ENCODE assay signal across 8 mouse cellular contexts in the genomic region with DNA sequence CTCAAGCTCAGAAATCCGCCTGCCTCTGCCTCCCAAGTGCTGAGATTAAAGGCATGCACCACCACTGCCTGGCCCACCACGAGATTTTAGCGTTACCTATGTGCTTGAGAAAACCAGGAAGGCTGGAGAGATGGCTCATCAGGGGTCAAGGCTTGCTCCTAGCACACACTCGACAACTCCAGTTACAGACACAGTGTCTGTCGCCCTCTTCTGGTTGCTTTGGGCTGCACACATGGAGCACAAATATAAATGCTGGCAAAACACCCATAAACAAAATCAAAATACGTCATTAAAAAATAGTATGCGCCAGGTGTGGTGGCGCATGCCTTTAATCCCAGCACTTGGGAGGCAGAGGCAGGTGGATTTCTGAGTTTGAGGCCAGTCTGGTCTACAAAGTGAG. TPM values are rescaled to one million over a fixed set of nuclear protein-coding genes. Genes with fewer than 3 reads are reported as not detected.
DNase-seq lines count a peak whose midpoint lies in the region; ATAC-seq and TF ChIP-seq lines count a peak whose summit lies in the region.
"Not testable (repeated sequence)": the region's sequence is repeated elsewhere in the genome, so short reads cannot be mapped to it uniquely, and the experiment has no call there.
"Had no signal": no experiment of that assay in that cellular context is flagged by ENCODE, and none has a peak within 500 bp of the region (broad histone marks: within the 10 kb centered on the region; RNA-seq: fewer than 3 reads in every experiment).

No protein-coding gene starts in this region.

- not testable (repeated sequence) for DNase-seq in liver, postnatal 0 days; midbrain, postnatal 0 days (ENCODE audit: low spot score); thymus, adult 2 months

- not testable (repeated sequence) for H3K9me3 ChIP-seq in ES-Bruce4 (replicated peaks; ENCODE audit: control insufficient read depth, insufficient read depth, low read length, poor library complexity, severe bottlenecking); intestine, postnatal 0 days (ENCODE audit: control insufficient read depth); liver, postnatal 0 days (ENCODE audit: low read length); midbrain, postnatal 0 days (ENCODE audit: low read length)

- H3K4me1 ChIP-seq in ES-Bruce4 (ENCODE audit: control insufficient read depth, insufficient read depth, low read length); bone marrow, adult 2 months (ENCODE audit: control insufficient read depth, insufficient read depth, low read length); intestine, postnatal 0 days (replicated peaks; ENCODE audit: control insufficient read depth, insufficient read depth, low read length); liver, postnatal 0 days (ENCODE audit: insufficient read depth); midbrain, postnatal 0 days (ENCODE audit: insufficient read depth, low read length); thymus, adult 2 months (replicated peaks; ENCODE audit: control insufficient read depth, insufficient read depth, low read length): not testable (repeated sequence)

- H3K36me3 ChIP-seq in ES-Bruce4 (ENCODE audit: control insufficient read depth, insufficient read depth, low read length, poor library complexity, severe bottlenecking); midbrain, postnatal 0 days (ENCODE audit: insufficient read depth, low read length); thymus, adult 2 months (ENCODE audit: control insufficient read depth, insufficient read depth, low read length): not testable (repeated sequence)
- H3K36me3 ChIP-seq in intestine, postnatal 0 days (ENCODE audit: control insufficient read depth, insufficient read depth) = peaks cover 33% of the 10 kb centered on the region
- H3K36me3 ChIP-seq in liver, postnatal 0 days (replicated peaks; ENCODE audit: insufficient read depth, low read length) = peaks cover 12% of the 10 kb centered on the region; the same call in 1 of the 2 replicates

- TF ChIP-seq EP300 in ES-Bruce4 (IDR thresholded peaks at IDR 0.05; ENCODE audit: insufficient read depth, low read depth, low read length); liver, postnatal 0 days (IDR thresholded peaks at IDR 0.05; ENCODE audit: low read depth): not testable (repeated sequence)

- H3K9ac ChIP-seq in ES-Bruce4 (ENCODE audit: low read depth, poor library complexity, severe bottlenecking); intestine, postnatal 0 days (ENCODE audit: low read depth, low read length); liver, postnatal 0 days (replicated peaks); midbrain, postnatal 0 days (replicated peaks; ENCODE audit: low read length, poor library complexity, severe bottlenecking): not testable (repeated sequence)

- H3K27ac ChIP-seq in ES-Bruce4 (ENCODE audit: insufficient read depth, low read length); bone marrow, adult 2 months (ENCODE audit: control insufficient read depth, insufficient read depth, low read depth, low read length, poor library complexity); intestine, postnatal 0 days (ENCODE audit: low read depth, low read length); liver, postnatal 0 days (ENCODE audit: low read depth); midbrain, postnatal 0 days (ENCODE audit: low read depth, low read length); thymus, adult 2 months (ENCODE audit: control insufficient read depth, insufficient read depth, low read length): not testable (repeated sequence)

- WGBS in bone marrow, adult 2 months = 85% methylated on average over 8 of the region's 8 CpGs
- 87% methylated on average over 8 of the region's 8 CpGs for WGBS in intestine, postnatal 0 days
- WGBS in liver, postnatal 0 days (ENCODE audit: insufficient replicate concordance) = 81% methylated on average over 8 of the region's 8 CpGs
- 87% methylated on average over 8 of the region's 8 CpGs for WGBS in midbrain, postnatal 0 days
- 95% methylated on average over 8 of the region's 8 CpGs for WGBS in thymus, adult 2 months

- TF ChIP-seq CTCF in ES-Bruce4 (IDR thresholded peaks at IDR 0.05; ENCODE audit: low read depth, low read length) = peak; percentile 85
- TF ChIP-seq CTCF in bone marrow, adult 2 months (IDR thresholded peaks at IDR 0.05; ENCODE audit: control insufficient read depth, insufficient read depth, low read length) = peak; percentile 65
- TF ChIP-seq CTCF in intestine, postnatal 0 days (IDR thresholded peaks at IDR 0.05; ENCODE audit: low read depth) = peak; percentile 68
- peak; percentile 74 for TF ChIP-seq CTCF in liver, postnatal 0 days (IDR thresholded peaks at IDR 0.05; ENCODE audit: low read depth)
- TF ChIP-seq CTCF in midbrain, postnatal 0 days (IDR thresholded peaks at IDR 0.05) = peak; percentile 46
- TF ChIP-seq CTCF in thymus, adult 2 months (IDR thresholded peaks at IDR 0.05; ENCODE audit: borderline replicate concordance, control insufficient read depth, extremely low read depth, insufficient read depth, low read length, poor library complexity) = 0 out of 2 replicates have a peak, but pooled peaks have one; percentile 21

- not testable (repeated sequence) for H3K27me3 ChIP-seq in ES-Bruce4 (ENCODE audit: control insufficient read depth, insufficient read depth, low read length, poor library complexity, severe bottlenecking); intestine, postnatal 0 days (replicated peaks; ENCODE audit: control insufficient read depth, insufficient read depth, low read length); liver, postnatal 0 days (ENCODE audit: insufficient read depth, low read length); midbrain, postnatal 0 days (ENCODE audit: insufficient read depth, low read length); thymus, adult 2 months (ENCODE audit: control insufficient read depth, insufficient read depth, low read length)

- TF ChIP-seq POLR2A in ES-Bruce4 (IDR thresholded peaks at IDR 0.05; ENCODE audit: insufficient read depth, low read length); bone marrow, adult 2 months (IDR thresholded peaks at IDR 0.05; ENCODE audit: borderline replicate concordance, control insufficient read depth, low read depth, low read length); thymus, adult 2 months (IDR thresholded peaks at IDR 0.05; ENCODE audit: control insufficient read depth, extremely low read depth, insufficient read depth, low read length, poor library complexity): not testable (repeated sequence)

- H3K4me3 ChIP-seq in ES-Bruce4 (ENCODE audit: low read depth, low read length); bone marrow, adult 2 months (replicated peaks; ENCODE audit: control insufficient read depth, low read depth, low read length); intestine, postnatal 0 days (ENCODE audit: low read depth, low read length); liver, postnatal 0 days (ENCODE audit: low read depth, low read length); midbrain, postnatal 0 days (ENCODE audit: low read depth, low read length); thymus, adult 2 months (ENCODE audit: control insufficient read depth, insufficient read depth, low read length): not testable (repeated sequence)

- ATAC-seq in erythroblast, adult 5-6 weeks (replicated peaks; ENCODE audit: low FRiP score, poor library complexity, severe bottlenecking) = peak; percentile 67
- not testable (repeated sequence) for ATAC-seq in intestine, postnatal 0 days; liver, postnatal 0 days; midbrain, postnatal 0 days (ENCODE audit: low FRiP score)

- not testable (repeated sequence) for H3K4me2 ChIP-seq in intestine, postnatal 0 days (replicated peaks; ENCODE audit: low read depth); liver, postnatal 0 days (ENCODE audit: low read depth, low read length); midbrain, postnatal 0 days (ENCODE audit: low read depth, low read length, poor library complexity, severe bottlenecking)

RNA-seq across cellular contexts. Expression of a gene that starts 5.2 kb away (rescaled TPM):
- 18.3 and 22.6 TPM in 2 replicates for polyA plus RNA-seq in ES-Bruce4 (2011; ENCODE audit: insufficient read depth, insufficient read length, low read depth, missing spikeins)
- polyA plus RNA-seq in bone marrow, adult 2 months (2011; ENCODE audit: insufficient read depth, insufficient read length, low replicate concordance, missing spikeins) = 39.0 and 65.5 TPM in 2 replicates
- 17.3 and 45.4 TPM in 2 replicates for total RNA-seq in erythroblast, adult 5-6 weeks (2015; ENCODE audit: low replicate concordance)
- total RNA-seq in erythroblast, adult 5-6 weeks (2017; ENCODE audit: low replicate concordance) = 15.6 and 15.8 TPM in 2 replicates
- 232 and 235 TPM in 2 replicates for polyA plus RNA-seq in intestine, postnatal 0 days (2015; fragmentation: Nextera tagmentation; extraction: Ambion mirVana)
- 351 and 364 TPM in 2 replicates for polyA plus RNA-seq in liver, postnatal 0 days (2015; fragmentation: Nextera tagmentation; extraction: Ambion mirVana)
- 26.9 and 33.0 TPM in 2 replicates for total RNA-seq in midbrain, postnatal 0 days (2014; rRNA removed)
- 54.1 and 58.9 TPM in 2 replicates for polyA plus RNA-seq in midbrain, postnatal 0 days (2015; fragmentation: Nextera tagmentation; extraction: Ambion mirVana)
- 46.4 and 53.1 TPM in 2 replicates for polyA plus RNA-seq in thymus, adult 2 months (2012; rRNA removed)

RNA-seq across cellular contexts. Expression of a gene that starts 20.5 kb away (rescaled TPM):
- polyA plus RNA-seq in ES-Bruce4 (2011; ENCODE audit: insufficient read depth, insufficient read length, low read depth, missing spikeins) = 46.0 and 47.2 TPM in 2 replicates
- 57.7 and 172 TPM in 2 replicates for polyA plus RNA-seq in bone marrow, adult 2 months (2011; ENCODE audit: insufficient read depth, insufficient read length, low replicate concordance, missing spikeins)
- total RNA-seq in erythroblast, adult 5-6 weeks (2015; ENCODE audit: low replicate concordance) = 9.2 and 15.2 TPM in 2 replicates
- 29.4 and 31.6 TPM in 2 replicates for total RNA-seq in erythroblast, adult 5-6 weeks (2017; ENCODE audit: low replicate concordance)
- 717 and 739 TPM in 2 replicates for polyA plus RNA-seq in intestine, postnatal 0 days (2015; fragmentation: Nextera tagmentation; extraction: Ambion mirVana)
- polyA plus RNA-seq in liver, postnatal 0 days (2015; fragmentation: Nextera tagmentation; extraction: Ambion mirVana) = 45.2 and 50.7 TPM in 2 replicates
- total RNA-seq in midbrain, postnatal 0 days (2014; rRNA removed) = 37.8 and 38.8 TPM in 2 replicates
- 92.7 and 93.7 TPM in 2 replicates for polyA plus RNA-seq in midbrain, postnatal 0 days (2015; fragmentation: Nextera tagmentation; extraction: Ambion mirVana)
- polyA plus RNA-seq in thymus, adult 2 months (2012; rRNA removed) = 37.5 and 43.5 TPM in 2 replicates

RNA-seq across cellular contexts. Expression of a gene that starts 22.5 kb away (rescaled TPM):
- polyA plus RNA-seq in ES-Bruce4 (2011; ENCODE audit: insufficient read depth, insufficient read length, low read depth, missing spikeins) = 6.8 and 9.4 TPM in 2 replicates
- polyA plus RNA-seq in bone marrow, adult 2 months (2011; ENCODE audit: insufficient read depth, insufficient read length, low replicate concordance, missing spikeins) = 4.7 and 11.0 TPM in 2 replicates
- total RNA-seq in erythroblast, adult 5-6 weeks (2015; ENCODE audit: low replicate concordance) = 2.3 and 7.9 TPM in 2 replicates
- 2.3 and 4.2 TPM in 2 replicates for total RNA-seq in erythroblast, adult 5-6 weeks (2017; ENCODE audit: low replicate concordance)
- 99.5 and 131 TPM in 2 replicates for polyA plus RNA-seq in intestine, postnatal 0 days (2015; fragmentation: Nextera tagmentation; extraction: Ambion mirVana)
- polyA plus RNA-seq in liver, postnatal 0 days (2015; fragmentation: Nextera tagmentation; extraction: Ambion mirVana) = 82.2 and 96.5 TPM in 2 replicates
- total RNA-seq in midbrain, postnatal 0 days (2014; rRNA removed) = 33.5 and 47.5 TPM in 2 replicates
- polyA plus RNA-seq in midbrain, postnatal 0 days (2015; fragmentation: Nextera tagmentation; extraction: Ambion mirVana) = 36.7 and 41.6 TPM in 2 replicates
- polyA plus RNA-seq in thymus, adult 2 months (2012; rRNA removed) = 37.0 and 38.4 TPM in 2 replicates

RNA-seq across cellular contexts. Expression of a gene that starts 31.4 kb away (rescaled TPM):
- polyA plus RNA-seq in ES-Bruce4 (2011; ENCODE audit: insufficient read depth, insufficient read length, low read depth, missing spikeins) = 47.4 and 52.6 TPM in 2 replicates
- polyA plus RNA-seq in bone marrow, adult 2 months (2011; ENCODE audit: insufficient read depth, insufficient read length, low replicate concordance, missing spikeins) = 34.8 and 42.1 TPM in 2 replicates
- total RNA-seq in erythroblast, adult 5-6 weeks (2015; ENCODE audit: low replicate concordance) = 14.6 and 25.2 TPM in 2 replicates
- total RNA-seq in erythroblast, adult 5-6 weeks (2017; ENCODE audit: low replicate concordance) = 4.5 and 6.1 TPM in 2 replicates
- polyA plus RNA-seq in intestine, postnatal 0 days (2015; fragmentation: Nextera tagmentation; extraction: Ambion mirVana) = 90.3 and 94.9 TPM in 2 replicates
- polyA plus RNA-seq in liver, postnatal 0 days (2015; fragmentation: Nextera tagmentation; extraction: Ambion mirVana) = 54.2 and 55.5 TPM in 2 replicates
- total RNA-seq in midbrain, postnatal 0 days (2014; rRNA removed) = 157 and 182 TPM in 2 replicates
- 212 and 227 TPM in 2 replicates for polyA plus RNA-seq in midbrain, postnatal 0 days (2015; fragmentation: Nextera tagmentation; extraction: Ambion mirVana)
- polyA plus RNA-seq in thymus, adult 2 months (2012; rRNA removed) = 214 and 224 TPM in 2 replicates

RNA-seq across cellular contexts. Expression of a gene that starts 45.8 kb away (rescaled TPM):
- 0.16 TPM in 1 of 2 replicates, not detected in the other for polyA plus RNA-seq in ES-Bruce4 (2011; ENCODE audit: insufficient read depth, insufficient read length, low read depth, missing spikeins)
- 4.6 and 12.2 TPM in 2 replicates for polyA plus RNA-seq in bone marrow, adult 2 months (2011; ENCODE audit: insufficient read depth, insufficient read length, low replicate concordance, missing spikeins)
- 2.9 and 5.2 TPM in 2 replicates for total RNA-seq in erythroblast, adult 5-6 weeks (2015; ENCODE audit: low replicate concordance)
- total RNA-seq in erythroblast, adult 5-6 weeks (2017; ENCODE audit: low replicate concordance) = 3.6 and 4.1 TPM in 2 replicates
- polyA plus RNA-seq in intestine, postnatal 0 days (2015; fragmentation: Nextera tagmentation; extraction: Ambion mirVana) = 0.14 and 0.24 TPM in 2 replicates
- 2.5 and 2.6 TPM in 2 replicates for polyA plus RNA-seq in liver, postnatal 0 days (2015; fragmentation: Nextera tagmentation; extraction: Ambion mirVana)
- 0.19 and 0.55 TPM in 2 replicates for total RNA-seq in midbrain, postnatal 0 days (2014; rRNA removed)
- polyA plus RNA-seq in midbrain, postnatal 0 days (2015; fragmentation: Nextera tagmentation; extraction: Ambion mirVana) = 0.04 and 0.17 TPM in 2 replicates
- 9.3 and 9.5 TPM in 2 replicates for polyA plus RNA-seq in thymus, adult 2 months (2012; rRNA removed)
- total RNA-seq: left cerebral cortex, adult 18-20 months had no signal

Comparison
In these comparisons a context has a peak if more than half of its experiments do, and no peak if none do; other contexts are left out.
1. CTCF ChIP-seq: peak in every context shown above with its lines; median percentile 85 in ES-Bruce4; 74 in liver, postnatal 0 days; 68 in intestine, postnatal 0 days; 65 in bone marrow, adult 2 months; 46 in midbrain, postnatal 0 days; 21 in thymus, adult 2 months.